Mouse (Mus musculus) testis, postnatal 10 days (tissue): ENCODE measurements at regions not wholly inside any gene's neighbourhood (a gene's known extent, or its start where the extent isn't known, plus 50 kb on each side); places are given as distances from the start of the nearest gene placed in this dataset.
"Not testable (repeated sequence)": the region's sequence is repeated elsewhere in the genome, so short reads cannot be mapped to it uniquely, and the experiment has no call there.

Experiments
- DNase-seq: peaks from one replicate; pipeline ENCODE4 v3.0.0; 2021; ENCODE audit warnings: low spot score

DNA sequence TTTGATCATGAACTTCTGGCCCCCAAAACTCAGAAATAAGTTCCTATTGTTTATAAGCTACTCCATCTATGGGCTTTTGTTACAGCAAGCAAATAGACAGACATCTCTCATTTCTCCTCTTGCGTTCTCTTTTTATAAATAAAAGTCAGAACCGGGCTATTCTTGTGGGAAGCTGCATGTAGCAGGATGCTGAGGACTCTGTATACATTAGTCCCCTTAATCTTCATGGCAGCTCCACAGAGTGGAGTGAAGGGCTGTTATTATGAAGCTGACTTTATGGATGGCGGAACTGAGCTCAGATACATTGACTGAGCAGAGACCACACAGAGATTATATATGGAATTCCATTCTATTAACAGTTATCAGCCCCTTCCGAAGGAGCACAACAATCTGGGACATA lies 162.1 kb upstream of the Zfp637 start:
- no peak for DNase-seq

DNA sequence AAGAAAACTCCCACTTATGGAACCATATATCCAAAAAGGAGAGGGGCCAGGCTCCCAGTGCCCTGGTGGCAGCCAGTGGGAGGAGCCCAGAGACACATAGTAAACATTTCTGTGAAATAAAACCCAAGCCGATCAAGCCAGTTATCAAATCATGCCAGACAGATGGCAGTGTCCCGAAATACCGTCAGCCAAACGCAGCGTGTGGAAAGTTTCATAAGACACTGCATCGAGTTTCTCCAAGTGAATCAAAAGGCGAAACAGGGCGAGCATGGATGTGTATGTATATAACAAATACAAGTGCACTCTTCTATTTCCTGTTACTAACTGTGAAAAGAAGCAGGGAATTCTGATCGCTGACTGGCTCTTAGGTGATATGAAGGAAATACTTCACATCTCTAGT lies 154.8 kb upstream of the Zfp637 start:
- DNase-seq = no peak

DNA sequence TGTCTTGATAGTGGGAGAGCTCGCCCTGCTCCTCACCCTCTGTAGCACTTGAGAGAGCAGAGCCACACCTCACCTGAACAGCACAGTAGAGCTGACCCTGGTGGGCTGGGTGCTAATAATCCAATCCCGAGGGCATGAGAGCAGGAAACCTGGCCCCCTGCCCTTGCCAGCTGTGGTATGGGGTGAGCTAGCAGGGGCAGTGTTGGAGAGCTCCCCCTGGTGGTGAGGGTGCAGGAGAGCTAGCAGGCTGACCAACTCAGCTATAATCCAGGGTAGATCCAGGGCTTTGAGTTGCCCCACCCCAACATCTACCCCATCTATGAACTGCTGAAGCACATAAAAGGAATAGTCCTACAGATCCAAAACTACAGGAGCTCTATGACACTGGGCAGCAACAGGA lies 153.9 kb upstream of the Zfp637 start:
- DNase-seq = peak; percentile 61

DNA sequence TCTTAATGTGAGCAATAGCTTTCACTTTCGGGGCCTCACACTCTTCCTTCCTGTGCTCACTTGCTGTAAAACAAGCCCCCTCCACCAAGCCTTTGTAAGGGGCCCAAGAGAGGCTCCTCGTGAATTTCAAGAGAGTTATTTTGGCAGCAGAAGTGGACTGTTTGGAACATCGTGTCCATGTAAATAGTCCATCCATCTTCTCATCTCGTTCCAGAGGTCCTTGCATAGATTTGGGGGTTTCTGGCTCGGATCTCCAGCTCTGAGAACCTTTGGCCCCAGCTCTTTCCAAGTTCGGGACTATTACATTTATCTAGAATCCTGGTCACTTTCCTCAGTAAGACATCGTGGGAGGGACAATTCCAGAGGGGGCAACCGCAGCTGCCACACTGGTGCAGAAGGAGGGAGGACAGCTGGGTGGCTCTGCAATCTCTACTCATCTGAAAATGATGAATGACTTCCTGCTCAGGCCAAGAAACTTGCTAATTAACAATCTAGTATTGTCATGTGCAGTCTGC lies 152.3 kb upstream of the Zfp637 start:
- DNase-seq = no peak

DNA sequence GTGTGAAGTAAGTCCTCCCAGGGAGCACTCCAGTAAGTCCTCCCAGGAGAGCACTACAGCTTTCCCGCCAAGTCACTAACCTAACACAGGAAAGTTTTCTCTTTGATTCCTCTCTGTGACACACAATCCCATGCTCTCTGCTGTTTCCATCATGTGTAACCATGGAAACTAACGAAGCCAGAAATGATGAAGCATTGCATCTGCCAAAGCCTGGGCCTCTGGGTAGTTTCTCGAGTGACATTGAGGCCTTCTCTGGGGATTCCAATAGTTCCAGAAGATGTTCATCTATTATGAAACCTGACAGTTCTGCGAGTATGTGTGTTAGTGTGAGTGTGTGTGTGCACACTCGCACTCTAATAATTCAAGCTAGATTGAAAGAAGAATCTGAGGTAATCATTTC lies 140.7 kb upstream of the Zfp637 start:
- no peak for DNase-seq

DNA sequence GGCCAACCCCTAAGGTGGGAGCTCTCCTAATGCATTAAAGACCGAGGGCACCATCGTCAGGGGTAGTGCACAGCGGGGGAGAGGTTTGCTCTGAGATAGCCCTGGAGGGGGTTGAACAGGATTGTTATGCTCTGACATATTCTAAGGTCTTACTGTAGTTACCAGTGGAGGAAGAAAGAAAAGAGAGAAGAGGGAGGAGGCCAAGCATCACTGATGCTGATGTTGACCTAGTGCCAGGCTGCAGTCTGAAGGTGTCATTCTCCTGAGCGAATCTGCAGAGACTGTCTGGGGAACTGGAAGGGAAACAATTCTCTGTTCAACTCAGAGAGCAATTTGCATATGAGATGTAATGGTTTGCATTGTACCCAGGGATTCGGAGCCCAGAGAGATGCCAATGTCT lies 139.4 kb upstream of the Zfp637 start:
- DNase-seq = no peak

DNA sequence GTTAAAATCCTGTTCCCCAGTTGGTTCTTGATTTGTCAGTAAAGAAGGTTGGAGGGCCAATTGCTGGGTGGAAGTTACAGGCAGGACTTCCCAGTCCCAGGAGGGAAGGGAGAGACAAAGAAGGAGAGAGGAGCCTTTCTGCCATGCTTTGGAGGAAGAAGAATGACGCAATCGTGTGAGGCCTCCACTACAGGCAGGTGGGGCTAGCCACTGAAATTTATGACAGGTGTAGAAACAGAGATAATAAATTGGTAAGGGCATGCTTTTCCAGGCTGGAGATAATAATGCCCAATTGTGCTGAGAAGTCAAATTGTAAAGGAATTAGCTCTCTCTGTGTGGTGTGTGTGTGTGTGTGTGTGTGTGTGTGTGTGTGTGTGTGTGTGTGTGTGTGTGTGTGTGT lies 135.0 kb upstream of the Zfp637 start:
- no peak for DNase-seq

DNA sequence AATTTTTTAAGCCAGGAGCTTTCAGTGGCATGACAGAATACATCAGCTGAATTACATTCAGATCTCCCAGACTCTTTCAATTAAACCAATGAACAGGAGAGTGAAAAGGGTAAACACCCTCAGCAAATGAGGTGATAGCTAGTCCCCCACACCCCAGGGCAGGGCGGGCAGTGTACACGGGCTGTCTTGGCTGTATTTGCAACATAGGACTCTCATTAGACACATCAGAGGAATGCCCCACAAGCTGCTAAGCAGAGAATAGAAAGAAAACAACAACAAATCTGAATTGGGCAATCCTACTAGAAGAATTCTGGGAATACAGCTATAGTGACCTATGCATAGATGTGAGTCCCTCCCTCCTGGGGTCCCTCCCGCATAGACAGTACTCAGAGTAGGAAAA lies 131.8 kb upstream of the Zfp637 start:
- DNase-seq = no peak

DNA sequence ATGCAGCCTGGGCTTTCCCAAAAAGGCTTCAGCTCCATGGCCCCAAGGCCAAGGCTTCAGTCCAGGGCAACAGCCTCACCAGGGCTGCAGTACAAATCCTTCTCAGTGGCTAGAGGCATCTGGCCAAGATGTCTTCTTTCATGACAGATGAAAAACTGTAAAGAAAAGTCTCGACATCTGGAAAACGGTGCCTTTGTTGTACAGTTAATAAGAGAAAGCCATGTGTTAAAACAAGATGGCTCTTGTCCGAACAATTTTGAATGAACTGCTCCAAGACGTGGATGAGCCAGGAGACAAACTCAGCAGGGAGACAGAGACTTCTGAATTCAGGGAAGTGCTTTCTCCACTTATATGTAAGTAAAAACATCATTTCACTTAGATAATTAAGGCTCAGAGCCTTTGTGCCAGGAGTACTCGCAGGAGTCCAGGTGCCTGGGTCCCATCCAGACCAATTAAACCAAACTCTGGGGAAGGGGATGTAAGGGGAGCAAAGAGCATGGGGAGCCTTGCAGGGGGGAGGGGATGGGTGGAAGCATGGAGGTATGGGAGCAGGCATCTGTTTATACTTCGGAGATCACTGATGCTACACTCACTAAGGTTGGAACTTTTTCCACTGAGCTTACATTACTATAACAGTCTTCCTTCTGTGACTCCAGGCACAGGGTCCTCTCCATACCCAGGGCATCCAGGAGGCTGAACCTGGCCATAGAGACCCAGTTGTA lies 125.8 kb upstream of the Zfp637 start:
- DNase-seq = no peak

DNA sequence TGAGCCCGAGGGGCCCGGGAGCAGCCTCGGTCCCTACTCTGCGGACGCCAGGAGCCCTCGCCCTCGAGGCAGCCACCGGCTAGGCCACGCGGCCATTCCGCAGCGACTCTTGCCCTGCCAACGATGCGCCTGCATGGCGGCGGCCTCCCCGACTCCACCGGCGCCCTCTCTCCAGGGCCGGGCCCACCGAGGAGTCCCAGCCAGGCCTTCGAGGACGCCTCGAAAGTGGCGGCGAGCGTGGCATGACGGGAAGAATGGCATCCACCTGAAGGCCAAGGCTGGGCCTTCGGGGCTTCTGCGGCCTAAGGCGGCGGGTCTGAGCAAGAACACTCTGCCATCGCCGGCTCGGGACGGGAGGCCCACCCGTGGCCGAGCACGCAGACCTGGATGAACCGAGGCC lies 124.6 kb upstream of the Zfp637 start:
- DNase-seq = not testable (repeated sequence)

DNA sequence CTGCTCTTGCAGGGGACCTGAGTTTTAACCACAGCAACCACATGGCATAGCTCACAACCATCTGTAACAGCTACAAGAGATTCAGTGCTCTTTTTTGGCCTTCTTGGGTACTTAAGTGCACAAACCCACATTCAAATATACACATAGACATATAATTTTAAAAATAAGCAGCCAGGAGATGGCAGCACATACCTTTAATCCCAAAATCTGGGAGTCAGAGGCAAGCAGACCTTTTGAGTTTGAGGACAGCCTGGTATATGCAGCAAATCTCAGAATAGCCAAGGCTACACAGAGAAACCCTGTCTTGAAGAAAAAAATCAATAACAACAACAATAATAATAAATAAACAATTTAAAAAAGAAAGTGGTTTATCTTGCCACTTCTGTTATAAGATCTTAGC lies 88.6 kb upstream of the Zfp637 start:
- not testable (repeated sequence) for DNase-seq

DNA sequence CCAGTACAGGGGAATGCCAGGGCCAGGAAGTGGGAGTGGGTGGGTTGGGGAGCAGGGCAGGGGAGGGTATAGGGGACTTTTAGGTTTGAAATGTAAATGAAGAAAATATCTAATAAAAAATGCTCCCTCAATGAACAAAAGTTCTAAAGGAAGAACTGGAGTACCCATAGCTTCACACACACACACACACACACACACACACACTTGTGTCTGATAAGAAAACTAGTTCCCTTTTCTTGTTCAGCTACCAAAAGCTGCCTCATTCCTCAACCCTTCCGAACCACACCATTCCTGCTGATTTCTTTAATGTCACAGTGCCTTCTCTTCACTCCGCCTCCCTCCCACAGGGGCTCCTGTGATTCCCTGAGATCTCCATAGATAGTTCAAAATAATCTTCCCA lies 85.3 kb upstream of the Zfp637 start:
- not testable (repeated sequence) for DNase-seq

DNA sequence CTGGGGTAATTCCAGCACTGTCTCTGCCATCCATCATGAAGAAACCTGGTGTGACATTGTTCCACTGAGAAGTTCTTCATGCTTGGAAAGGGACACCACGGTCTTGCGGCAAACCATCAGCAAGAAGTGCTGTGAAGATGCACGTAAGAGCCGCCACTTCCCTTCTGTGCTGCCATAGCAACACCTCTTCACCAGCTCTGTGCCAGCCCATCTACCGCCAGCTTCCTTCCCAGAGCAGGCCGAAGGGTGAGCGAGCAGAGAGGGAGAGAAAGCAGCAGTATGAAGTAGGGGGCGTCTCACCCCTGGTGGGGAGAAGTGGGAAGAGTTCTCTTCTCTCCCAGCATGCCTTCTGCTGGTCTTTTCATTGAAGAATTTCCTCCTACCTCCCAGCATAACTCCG lies 84.8 kb upstream of the Zfp637 start:
- no peak for DNase-seq

DNA sequence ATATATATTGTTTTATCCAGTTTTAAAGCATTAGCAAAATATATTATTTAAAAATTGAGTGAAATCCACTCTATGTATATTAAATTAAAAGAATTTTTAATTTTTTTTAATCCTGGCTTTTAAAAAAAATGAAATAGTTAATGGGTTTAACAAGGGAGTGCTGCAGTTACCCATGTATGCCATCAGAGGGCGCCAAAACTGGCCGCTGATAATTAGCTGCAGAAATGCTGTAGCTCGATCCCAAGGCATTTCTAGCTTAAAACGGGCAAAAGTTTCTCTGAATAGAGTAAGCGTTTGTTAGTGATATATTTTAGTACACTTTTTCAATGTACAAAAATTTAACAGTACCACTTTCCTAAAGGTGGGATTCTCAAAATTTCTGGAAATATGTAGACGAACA lies 82.5 kb upstream of the Zfp637 start:
- peak; percentile 72 for DNase-seq

DNA sequence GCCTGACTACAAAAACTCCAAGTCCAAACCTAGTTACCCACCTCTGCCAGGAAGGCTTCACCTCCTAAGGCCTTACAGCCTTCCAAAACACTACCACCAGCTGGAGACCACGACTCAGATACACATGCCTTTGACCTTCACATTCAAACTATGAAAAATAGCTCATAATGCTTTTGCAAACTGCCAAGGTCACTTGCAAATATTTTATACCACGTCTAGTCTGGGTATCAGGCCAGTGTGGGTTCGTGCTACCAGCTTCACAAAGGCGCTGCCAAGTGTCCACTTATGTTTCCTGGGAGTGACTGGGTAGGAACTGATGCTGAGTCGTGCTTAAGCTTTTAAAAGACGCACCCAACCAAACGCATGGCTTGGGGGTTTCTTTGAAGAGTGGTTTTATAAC lies 69.5 kb upstream of the Zfp637 start:
- DNase-seq = no peak

DNA sequence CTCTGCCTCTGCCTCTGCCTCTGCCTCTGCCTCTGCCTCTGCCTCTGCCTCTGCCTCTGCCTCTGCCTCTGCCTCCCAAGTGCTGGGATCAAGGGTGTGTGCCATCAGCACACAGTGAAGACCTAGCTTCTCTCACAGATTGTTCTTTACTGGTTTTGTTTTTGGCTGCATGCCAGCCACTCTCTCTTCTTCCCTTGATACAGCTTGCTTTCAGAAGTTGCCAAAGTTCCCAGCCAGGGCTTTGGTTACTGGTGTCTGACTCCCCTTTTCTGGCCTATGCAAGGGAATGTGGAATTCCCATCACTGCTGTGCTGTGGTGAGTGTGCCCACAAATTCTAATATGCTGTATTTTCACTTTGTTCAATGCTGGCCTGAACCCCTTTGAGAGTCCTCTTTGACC lies 68.6 kb upstream of the Zfp637 start:
- no peak for DNase-seq

DNA sequence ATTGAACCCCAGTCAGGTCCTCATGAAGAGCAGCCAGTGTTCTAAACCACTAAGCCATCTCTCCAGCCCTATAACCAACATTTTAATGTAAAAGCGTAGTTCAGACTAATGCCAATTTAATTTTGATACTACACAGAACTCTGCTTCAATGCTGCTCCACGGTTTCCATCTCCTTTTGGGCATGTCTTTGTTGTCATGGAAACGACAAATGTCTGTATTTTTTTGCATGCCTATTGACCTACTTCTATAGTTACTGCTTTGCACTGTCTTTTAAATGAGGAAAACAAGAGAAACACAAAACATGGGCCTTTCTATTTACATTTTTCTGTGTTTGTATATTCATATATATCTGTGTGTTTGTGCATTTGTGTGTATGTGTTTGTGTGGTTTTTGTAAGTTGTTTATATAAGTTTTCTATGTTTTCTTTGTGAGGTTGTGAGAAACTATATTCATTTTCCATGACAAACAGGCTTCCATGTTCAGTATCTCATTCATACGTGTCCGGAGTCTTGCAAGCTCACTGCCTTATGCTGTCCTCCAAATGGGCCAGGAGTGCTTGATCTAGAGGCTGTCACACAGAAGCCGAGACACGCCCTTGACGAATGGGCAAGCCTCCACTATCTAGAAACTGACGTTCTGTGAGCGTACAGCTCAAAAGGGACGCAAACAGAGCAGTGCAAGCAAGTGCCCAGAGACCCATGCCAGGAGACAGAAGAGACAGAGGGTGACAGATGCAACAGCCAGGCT lies 65.5 kb upstream of the Zfp637 start:
- DNase-seq = no peak

DNA sequence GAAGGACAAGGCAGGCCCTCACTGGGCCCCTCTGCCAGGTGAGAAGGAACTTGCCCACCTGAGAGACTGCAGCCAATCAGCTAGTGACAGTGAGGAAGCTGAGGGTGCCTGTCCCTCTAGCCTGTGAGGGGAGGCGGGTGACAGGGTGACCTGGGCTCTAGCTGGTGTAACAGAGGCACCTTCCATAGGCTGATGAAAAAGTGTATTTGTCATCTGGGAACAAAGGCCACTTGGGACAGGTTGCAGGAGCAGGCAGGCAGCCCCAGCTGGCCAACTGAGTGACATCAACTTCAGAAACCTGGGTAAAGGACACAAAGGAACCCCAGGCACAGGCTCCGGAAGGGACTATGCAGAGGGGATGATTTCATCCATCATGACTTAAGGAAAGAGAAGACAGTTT lies 63.0 kb upstream of the Zfp637 start:
- no peak for DNase-seq

DNA sequence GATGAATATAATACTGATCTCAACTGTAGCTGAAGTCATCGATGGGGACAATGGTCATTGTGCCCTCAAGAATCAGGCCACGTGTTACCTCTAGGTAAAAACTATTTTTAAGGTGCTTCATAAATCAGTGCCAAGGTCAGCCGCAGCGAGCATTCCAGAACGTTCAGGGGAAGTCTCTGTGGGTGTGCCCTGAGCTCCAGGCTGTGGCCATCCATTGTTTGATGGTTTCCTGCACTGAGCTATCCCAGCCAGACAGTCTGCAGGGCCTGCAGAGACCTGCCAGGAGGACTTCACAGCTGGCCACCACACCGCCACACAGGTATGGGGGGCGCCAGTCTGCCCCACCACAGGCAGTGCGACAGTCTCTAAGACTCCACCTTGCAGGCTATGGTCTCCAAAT lies 62.5 kb upstream of the Zfp637 start:
- DNase-seq = no peak

DNA sequence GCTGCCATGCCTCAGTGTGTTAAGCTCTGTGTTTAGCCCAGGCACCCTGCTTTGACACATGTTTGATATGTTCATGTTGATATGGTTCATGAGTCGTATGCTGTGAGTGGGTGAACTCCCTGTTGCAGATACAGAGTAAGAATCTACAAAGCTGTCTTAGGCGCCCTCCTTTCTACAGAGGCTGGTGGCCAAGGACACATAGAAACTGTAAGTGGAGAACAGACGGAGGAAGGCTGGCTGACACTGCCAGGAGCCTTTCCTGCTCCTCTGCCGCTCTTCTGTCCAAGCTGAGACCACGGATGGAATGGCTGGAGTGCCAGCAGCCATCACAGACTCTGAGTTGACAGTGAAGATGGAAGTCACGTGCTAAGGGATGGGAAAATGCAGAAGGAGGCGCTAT lies 62.0 kb upstream of the Zfp637 start:
- no peak for DNase-seq

DNA sequence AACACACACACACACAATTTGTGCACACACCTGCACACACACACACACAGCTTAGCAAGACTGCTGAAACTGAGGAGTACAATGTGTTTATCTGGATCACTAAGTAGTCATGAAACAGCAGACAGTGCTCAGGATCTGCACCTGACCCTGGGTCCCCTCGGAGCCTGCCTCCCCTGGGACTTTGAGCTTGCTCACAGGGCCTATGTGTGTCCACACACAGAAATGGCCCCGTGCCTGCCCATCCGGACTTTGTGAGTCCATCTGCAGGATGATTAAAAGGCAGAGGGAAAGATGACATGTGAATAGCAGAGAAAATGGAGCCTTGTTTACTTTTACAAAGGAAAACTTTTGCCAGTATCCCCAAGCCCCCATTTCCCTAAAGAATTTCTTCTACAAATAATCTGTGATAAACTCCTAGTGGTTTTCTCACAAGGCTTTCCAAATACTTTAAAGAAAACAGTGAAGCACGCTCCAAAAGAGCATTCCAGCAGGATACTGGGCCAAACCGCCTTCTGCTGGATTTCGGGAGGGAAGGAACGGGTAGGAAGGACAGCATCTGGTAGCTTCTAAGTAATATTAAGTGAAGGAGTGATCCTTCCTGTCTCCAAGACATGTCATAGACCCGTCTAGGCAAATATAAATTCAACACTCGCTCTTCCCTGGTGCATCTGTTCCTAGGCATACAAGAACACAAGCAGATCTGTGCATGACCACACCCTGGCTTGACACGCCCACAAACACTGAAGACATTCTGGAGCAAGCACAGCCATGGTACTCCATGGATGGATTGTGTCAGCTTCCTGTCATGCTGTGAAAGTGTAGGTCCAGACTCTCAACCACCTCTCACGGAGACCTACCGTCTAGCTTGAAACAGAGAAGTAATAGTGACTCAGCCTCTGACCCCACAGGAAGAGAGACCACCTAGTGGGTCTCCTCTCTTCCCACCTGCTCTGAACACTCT lies 52.1 kb upstream of the Zfp637 start:
- DNase-seq = no peak

DNA sequence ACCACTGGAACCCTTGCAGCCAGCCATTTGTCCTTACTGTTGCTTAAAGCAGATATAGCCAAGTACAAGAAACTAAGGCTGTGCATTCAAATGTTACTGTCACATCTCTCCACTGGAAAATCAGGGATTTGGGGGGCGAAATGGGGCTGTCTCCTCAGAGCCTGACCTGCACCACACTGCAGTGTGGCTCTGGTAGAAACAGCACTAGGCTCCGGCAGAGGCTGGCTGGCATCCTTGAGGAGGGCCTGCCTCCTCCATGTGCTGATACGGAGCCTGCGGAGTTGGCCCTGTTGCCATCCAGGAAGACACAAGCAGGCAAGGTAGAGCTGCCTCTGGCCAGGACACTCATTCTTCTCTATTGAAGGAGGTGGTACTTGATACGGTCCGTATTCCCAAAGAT lies 50.4 kb upstream of the Zfp637 start:
- DNase-seq = peak; percentile 29
